Mouse (Mus musculus) right cerebral cortex, postnatal 14 days (tissue): ENCODE measurements around the gene Bub1.
A peak's percentile ranks its signal among the peaks of the same experiment; 100 is the strongest.

ENCODE experiments used
- DNase-seq: peaks from one replicate; pipeline ENCODE4 v3.0.0; 2022

Gene Bub1

DNA sequence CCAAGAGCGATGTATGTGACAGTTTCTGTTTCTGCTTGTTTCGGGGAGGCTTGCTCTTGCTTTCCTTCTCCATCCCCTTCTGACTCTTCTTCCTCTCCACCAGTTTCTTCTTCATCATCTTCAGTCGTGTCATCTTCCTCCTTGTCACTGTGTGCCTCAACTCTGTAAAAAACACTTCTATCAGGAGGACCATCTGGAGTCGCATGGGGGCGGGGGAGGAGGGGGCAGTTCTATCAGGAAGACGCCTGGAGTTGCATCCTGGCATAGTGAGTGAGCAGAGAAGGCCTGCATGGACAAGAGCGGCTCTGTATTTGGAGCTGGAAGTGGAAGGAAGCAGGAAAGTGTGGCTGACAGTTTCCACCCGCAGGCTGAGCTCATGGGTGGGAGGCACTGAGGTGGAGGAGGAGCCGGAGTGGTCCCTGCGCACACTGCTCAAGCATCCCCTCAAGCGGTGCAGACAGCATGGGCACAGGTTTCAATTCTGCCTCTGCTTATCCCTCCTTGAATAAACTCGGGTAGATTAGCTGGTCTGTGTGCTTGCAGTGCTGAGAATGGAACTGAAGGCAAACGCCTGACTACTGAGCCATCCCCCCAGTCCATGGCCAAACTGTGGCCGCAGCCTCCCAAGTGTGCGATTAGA lies 57.6 kb downstream of the Bub1 start:
- DNase-seq, result no peak

DNA sequence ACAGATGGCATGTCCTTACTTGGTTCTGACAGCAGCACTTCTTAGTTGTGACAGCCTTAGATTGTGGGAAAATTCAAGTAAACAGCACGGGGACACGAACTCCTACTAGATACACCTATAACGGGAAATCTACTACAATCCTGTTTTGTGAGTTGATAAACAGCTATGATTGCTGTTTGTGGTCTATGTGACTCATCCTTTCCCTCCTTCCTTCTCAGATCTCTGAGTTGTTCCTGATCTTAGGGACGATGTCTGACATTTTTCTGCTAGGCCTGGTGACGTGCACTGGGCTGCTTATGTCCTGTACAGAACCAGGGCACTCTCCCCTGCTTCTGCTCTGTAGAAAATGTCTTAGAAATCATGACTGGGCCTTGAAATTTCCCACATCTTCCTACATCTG lies 70.1 kb downstream of the Bub1 start:
- DNase-seq, result no peak

DNA sequence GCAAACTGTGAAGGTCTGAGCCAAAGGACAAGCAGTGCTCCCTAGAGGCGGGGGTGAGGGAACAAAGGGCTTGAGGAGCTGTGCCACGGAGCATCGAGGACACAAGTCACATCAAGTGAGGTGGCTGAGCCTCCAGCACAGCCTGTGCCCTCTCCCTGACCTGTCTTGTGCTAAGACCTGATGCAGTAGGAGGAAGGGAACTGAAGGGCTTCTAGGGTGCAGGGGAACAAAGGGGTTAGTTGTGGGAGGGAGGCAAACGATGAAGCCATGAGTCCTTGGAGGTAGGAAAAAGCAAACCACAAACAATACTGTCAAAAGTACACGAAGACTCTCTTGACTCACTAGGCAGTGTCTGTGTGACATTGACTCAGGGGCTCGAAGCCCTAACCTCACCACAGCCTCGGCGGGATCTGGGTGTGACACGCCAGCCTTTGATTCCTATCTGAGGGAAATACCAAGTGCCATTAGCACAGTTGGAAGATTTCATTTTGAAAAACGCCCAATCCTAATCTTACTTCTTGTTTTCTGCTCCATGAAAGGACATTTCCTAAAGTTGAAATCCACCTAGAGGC lies 71.2 kb downstream of the Bub1 start:
- DNase-seq, result no peak

DNA sequence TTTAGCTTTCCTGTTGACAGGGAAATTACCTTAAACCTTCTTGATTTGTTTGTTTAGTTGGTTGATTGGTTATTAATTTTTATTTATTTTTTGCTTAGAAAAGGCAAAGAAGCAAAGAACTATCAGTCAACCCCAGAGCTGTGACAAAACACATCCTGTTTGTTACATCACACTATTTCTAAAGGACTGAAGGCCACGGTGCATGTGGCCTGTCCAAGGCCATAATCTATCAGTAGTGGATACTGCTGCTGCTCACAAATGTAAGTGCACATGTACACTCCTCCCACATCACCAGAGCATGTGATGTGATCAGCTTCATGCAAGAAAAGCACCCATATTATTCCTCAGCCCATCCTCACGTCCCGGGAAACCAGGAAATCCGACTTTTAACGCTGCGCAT lies 71.7 kb downstream of the Bub1 start:
- no peak for DNase-seq

DNA sequence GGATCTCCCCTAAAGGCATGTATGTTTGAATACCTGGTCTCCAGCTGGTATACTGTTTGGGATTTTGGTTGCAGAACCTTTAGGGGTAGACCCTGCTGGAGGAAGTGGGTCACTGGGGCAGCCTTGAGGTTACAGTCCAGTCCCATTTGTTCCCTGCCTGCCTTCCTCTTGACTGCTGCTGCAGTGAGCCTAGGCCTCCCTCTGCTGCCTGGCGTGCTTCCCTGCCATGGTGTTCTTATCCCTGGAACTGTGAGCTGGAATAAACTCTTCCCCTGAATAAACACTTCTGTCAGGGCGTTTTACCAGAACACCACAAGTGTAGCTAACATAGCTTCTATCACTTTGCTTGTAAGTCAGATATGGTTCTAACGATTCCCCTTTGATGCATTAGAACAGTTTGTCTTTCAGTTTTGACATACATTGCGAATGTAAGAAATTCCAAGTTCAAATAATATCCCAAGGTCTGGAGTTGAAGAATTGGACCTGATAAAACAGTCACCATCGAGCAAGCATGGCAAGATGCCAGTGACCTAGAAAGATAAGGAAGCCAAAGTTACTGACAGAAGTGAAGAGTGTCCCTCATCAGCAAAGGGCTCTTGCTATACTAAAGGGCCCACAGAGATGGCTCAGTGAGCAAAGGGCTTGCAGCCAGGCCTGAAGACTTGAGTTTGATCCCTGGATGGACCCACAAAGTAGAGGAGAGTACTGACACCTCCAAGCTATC lies 72.3 kb downstream of the Bub1 start:
- no peak for DNase-seq

DNA sequence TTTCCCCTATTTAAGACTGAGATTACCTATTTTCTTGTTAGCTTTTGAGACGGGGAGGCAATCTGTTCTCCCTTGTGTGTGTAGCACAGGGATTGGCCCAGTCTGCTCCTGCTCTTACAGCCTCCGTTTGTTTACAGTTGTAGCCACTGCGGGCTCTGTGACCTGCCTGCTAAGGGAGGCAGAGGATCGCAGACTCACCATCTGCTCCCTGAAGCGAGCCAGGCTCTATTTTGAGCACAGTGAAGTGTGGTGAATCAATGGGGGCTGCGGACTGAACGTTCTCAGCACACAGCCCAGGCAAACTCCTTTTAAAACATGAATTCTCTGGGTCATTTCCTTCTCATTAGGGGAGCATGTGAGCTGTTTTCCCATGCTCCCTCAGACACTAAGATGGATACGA lies 74.5 kb downstream of the Bub1 start:
- DNase-seq, result peak; percentile 22

DNA sequence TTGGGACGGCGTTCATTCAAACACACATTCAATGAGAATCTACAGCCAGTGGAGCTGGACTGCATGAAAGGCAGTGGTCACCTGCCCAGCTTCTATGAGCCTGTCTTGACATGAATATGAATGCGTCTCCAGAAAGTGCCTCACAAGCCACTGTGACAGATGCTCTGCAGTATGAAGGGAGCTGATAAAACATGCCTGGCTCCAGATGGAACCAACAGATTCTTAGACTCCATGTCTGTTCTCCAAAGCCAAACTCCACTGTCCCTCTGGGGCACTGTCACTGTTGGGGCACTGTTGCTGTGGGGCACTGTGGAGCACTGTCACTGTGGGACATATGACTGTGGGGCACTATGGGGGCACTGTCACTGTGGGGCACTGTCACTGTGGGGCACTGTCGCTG lies 77.6 kb downstream of the Bub1 start:
- DNase-seq, result no peak

DNA sequence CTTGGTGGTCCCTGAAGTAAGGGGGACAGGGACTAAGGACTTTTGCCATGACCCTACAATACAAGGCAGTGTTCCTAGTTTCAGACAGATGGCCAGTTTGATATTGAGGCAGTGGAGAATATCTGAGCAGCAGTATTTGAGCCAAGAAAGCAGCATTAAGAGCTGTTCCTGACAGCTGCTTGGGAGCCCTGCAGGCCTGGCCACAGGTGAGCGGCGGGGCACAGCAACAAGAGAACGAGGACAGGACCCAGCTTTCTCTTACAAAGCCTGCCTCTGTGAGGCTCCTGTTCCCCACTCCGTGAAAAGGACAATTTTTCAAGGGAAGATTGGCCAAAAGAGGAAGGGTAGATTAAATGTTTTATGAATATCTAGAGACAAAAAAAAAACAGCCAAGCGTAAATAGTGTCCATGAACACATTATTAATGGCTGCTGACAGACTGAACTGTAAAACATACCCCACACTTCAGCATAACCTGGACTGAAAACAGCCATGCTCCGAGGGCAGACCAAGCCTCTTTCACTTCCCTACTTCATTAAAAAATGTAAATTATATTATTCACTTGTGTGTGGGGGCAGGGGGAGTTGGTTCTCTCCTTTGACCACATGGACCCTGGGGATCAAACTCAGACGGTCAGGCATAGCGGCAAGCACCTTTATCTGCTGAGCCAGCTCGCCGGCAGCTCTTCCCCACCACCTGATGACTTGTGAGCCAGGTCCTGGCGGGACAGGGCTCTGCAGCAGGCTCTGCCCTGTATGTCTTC lies 79.6 kb downstream of the Bub1 start:
- DNase-seq, result no peak
